ENCODE assay signal across 24 mouse cellular contexts in genomic region chr4:43432832-43433231, GRCm38 (mm10). TPM values are rescaled to one million over a fixed set of nuclear protein-coding genes. Genes with fewer than 3 reads are reported as not detected.
"Had no signal": no experiment of that assay in that cellular context is flagged by ENCODE, and none has a peak within 500 bp of the region (broad histone marks: within the 10 kb centered on the region; RNA-seq: fewer than 3 reads in every experiment).

No protein-coding gene starts in this region.

- H3K4me3 ChIP-seq: left cerebral cortex, adult 2 months; liver, embryonic 13.5 days; midbrain, embryonic 12.5 days; myocyte; neural tube, embryonic 13.5 days had no signal

- H3K9ac ChIP-seq: liver, embryonic 13.5 days; midbrain, embryonic 12.5 days; neural tube, embryonic 13.5 days had no signal

- H3K9me3 ChIP-seq: liver, embryonic 13.5 days; midbrain, embryonic 12.5 days; neural tube, embryonic 13.5 days had no signal

- DNase-seq: kidney, adult 2 months; kidney, postnatal 10 days; kidney, postnatal 36 days; layer of hippocampus, postnatal 36 days; liver, embryonic 13.5 days; lung, adult 2 months; lung, postnatal 14 days; lung, postnatal 4 days; right cerebral cortex, adult 18-20 months; right cerebral cortex, postnatal 14 days; right cerebral cortex, postnatal 4 days; thymus, postnatal 25 days had no signal

- H3K4me2 ChIP-seq: liver, embryonic 13.5 days; midbrain, embryonic 12.5 days; neural tube, embryonic 13.5 days had no signal

- H3K27ac ChIP-seq: left cerebral cortex, adult 2 months; liver, embryonic 13.5 days; midbrain, embryonic 12.5 days; neural tube, embryonic 13.5 days; stomach, postnatal 0 days had no signal

- ATAC-seq: midbrain, embryonic 16.5 days had no signal

- H3K36me3 ChIP-seq: liver, embryonic 13.5 days; midbrain, embryonic 12.5 days; neural tube, embryonic 13.5 days had no signal

RNA-seq across cellular contexts. Expression of gene Fam166b, which starts 3.9 kb away (rescaled TPM):
- polyA plus RNA-seq: limb, embryonic 11.5 days; liver, adult 2 months; liver, embryonic 13.5 days; liver, embryonic 16.5 days had no signal

RNA-seq across cellular contexts. Expression of gene Sit1, which starts 50.7 kb away (rescaled TPM):
- polyA plus RNA-seq: kidney, embryonic 14.5 days; limb, embryonic 11.5 days; limb, embryonic 14.5 days; liver, embryonic 13.5 days; midbrain, embryonic 12.5 days; midbrain, embryonic 16.5 days; myocyte; neural tube, embryonic 13.5 days; stomach, embryonic 14.5 days; stomach, postnatal 0 days had no signal
